Mouse (Mus musculus): ENCODE measurements around the gene Sirt2.
A peak's percentile ranks its signal among the peaks of the same experiment; 100 is the strongest.

Sirt2 gene

GRCm38 (mm10) chr7:28817957-28818356 lies 51.4 kb downstream of the Sirt2 start:
- DNase-seq = peak in 1 of 2 experiments; percentile 24

GRCm38 (mm10) chr7:28818436-28818835 lies 51.9 kb downstream of the Sirt2 start:
- peak; percentile 43 to 47 for DNase-seq

GRCm38 (mm10) chr7:28818861-28819452 lies 52.4 kb downstream of the Sirt2 start:
- no peak for DNase-seq

- no peak for DNase-seq
These were observed 53.0 kb downstream of the Sirt2 start for GRCm38 (mm10) chr7:28819571-28819970.

- DNase-seq = peak in 1 of 2 experiments; percentile 27
These were observed 54.1 kb downstream of the Sirt2 start for GRCm38 (mm10) chr7:28820358-28821260.

- peak; percentile 69 to 74 for DNase-seq
These were observed 54.8 kb downstream of the Sirt2 start for GRCm38 (mm10) chr7:28821261-28821831.

GRCm38 (mm10) chr7:28822556-28822955 lies 56.0 kb downstream of the Sirt2 start:
- peak in 1 of 2 experiments; percentile 25 for DNase-seq

GRCm38 (mm10) chr7:28822993-28823903 lies 56.7 kb downstream of the Sirt2 start:
- DNase-seq = peak in 1 of 2 experiments; percentile 23

- DNase-seq = no peak
These were observed 57.4 kb downstream of the Sirt2 start for GRCm38 (mm10) chr7:28823932-28824331.

- peak; percentile 93 to 94 for DNase-seq
These were observed 58.6 kb downstream of the Sirt2 start, which contains the start of gene Ech1 for GRCm38 (mm10) chr7:28824941-28825685. Gene Ech1 (plus strand): TSS chr7:28825217.

- peak in 1 of 2 experiments; percentile 43 for DNase-seq
These were observed 59.3 kb downstream of the Sirt2 start for GRCm38 (mm10) chr7:28825686-28826401.

- no peak for DNase-seq
These were observed 59.9 kb downstream of the Sirt2 start for GRCm38 (mm10) chr7:28826402-28826772.

- DNase-seq = peak; percentile 46 to 49
These were observed 60.8 kb downstream of the Sirt2 start for GRCm38 (mm10) chr7:28827338-28827737.

- DNase-seq = no peak
These were observed 63.3 kb downstream of the Sirt2 start for GRCm38 (mm10) chr7:28829821-28830220.

GRCm38 (mm10) chr7:28830981-28831380 lies 64.4 kb downstream of the Sirt2 start:
- DNase-seq = no peak

GRCm38 (mm10) chr7:28831411-28832125 lies 65.0 kb downstream of the Sirt2 start:
- no peak for DNase-seq

- no peak for DNase-seq
These were observed 65.6 kb downstream of the Sirt2 start for GRCm38 (mm10) chr7:28832137-28832536.

GRCm38 (mm10) chr7:28833723-28834347 lies 67.3 kb downstream of the Sirt2 start, which contains the start of gene Lgals4:
Gene Lgals4 (plus strand): TSS chr7:28833854.
- no peak for DNase-seq

GRCm38 (mm10) chr7:28836936-28837335 lies 70.4 kb downstream of the Sirt2 start:
- DNase-seq = no peak
